Mouse (Mus musculus) heart, postnatal 0 days (tissue): ENCODE data around the gene Gp5.

Experiments used
- CTCF ChIP-seq: IDR thresholded peaks from 2 replicates; pipeline ENCODE4 v1.5.1; 2016; ENCODE audit warnings: antibody characterized with exemption, control low read depth, low read depth
- EP300 ChIP-seq: IDR thresholded peaks from 2 replicates; pipeline ENCODE4 v1.6.1; 2016; ENCODE audit warnings: antibody characterized with exemption, low read depth

- TF ChIP-seq EP300 (no peak), CTCF (no peak)
These were observed 43.2 kb downstream of the Gp5 start, which contains the start of gene Cpn2 for GRCm38 (mm10) chr16:30267359-30267758.
